Mouse (Mus musculus) heart, embryonic 11.5 days (tissue): ENCODE data around the gene Uap1l1. TPM values are rescaled to one million over a fixed set of nuclear protein-coding genes. Genes with fewer than 3 reads are reported as not detected.

Source experiments
- ATAC-seq: fragments of 200-750 bp; cut with Nextera tagmentation; replicated peaks from 2 replicates; pipeline ENCODE4 v1.8.0; 2017; ENCODE audit warnings: moderate library complexity; ENCODE audit not compliant: insufficient number of reproducible peaks, low FRiP score, low TSS enrichment
- H3K27ac ChIP-seq: fragments of 300-500 bp; sonication (generic); 2 replicates; pipeline ENCODE4 v1.5.1; 2014; ENCODE audit warnings: mild to moderate bottlenecking, low read depth, low read length
- H3K27me3 ChIP-seq: fragments of 300-500 bp; sonication (generic); 2 replicates; pipeline ENCODE4 v1.6.1; 2014; ENCODE audit warnings: mild to moderate bottlenecking, low read length, mixed read lengths; ENCODE audit not compliant: control insufficient read depth, insufficient read depth
- H3K36me3 ChIP-seq: fragments of 300-500 bp; sonication (generic); 2 replicates; pipeline ENCODE4 v1.6.1; 2014; ENCODE audit warnings: mild to moderate bottlenecking, low read length, moderate library complexity, mixed read lengths; ENCODE audit not compliant: control insufficient read depth, insufficient read depth
- H3K4me1 ChIP-seq: fragments of 300-500 bp; sonication (generic); 2 replicates; pipeline ENCODE4 v1.6.1; 2014; ENCODE audit warnings: low read length; ENCODE audit not compliant: control insufficient read depth, insufficient read depth
- H3K4me2 ChIP-seq: fragments of 300-500 bp; sonication (generic); 2 replicates; pipeline ENCODE4 v1.6.1; 2014; ENCODE audit warnings: mild to moderate bottlenecking, moderate library complexity
- H3K4me3 ChIP-seq: fragments of 300-500 bp; sonication (generic); 2 replicates; pipeline ENCODE4 v1.5.1; 2014; ENCODE audit warnings: low read depth, low read length
- H3K9ac ChIP-seq: fragments of 300-500 bp; sonication (generic); 2 replicates; pipeline ENCODE4 v1.6.1; 2014; ENCODE audit warnings: mild to moderate bottlenecking, low read depth, low read length, moderate library complexity
- H3K9me3 ChIP-seq: fragments of 300-500 bp; sonication (generic); replicated peaks from 2 replicates; pipeline ENCODE4 v1.6.1; 2016; ENCODE audit warnings: low read length; ENCODE audit not compliant: control insufficient read depth
- WGBS: fragments of 180-500 bp; shearing (Covaris S2); extraction: QIAGEN DNeasy Blood & Tissue Kit; methylation state at CpG from one replicate; pipeline ENCODE4 v1.1.7; 2014; ENCODE audit not compliant: insufficient replicate concordance; 5-methylcytosine and 5-hydroxymethylcytosine counted together
- polyA plus RNA-seq: library from polyadenylated mRNA; unstranded; fragments of >200 nt; fragmentation: Nextera tagmentation; extraction: Ambion mirVana; gene quantifications from 2 replicates; pipeline ENCODE4 v1.2.1, GENCODE M21; 2014

Gene Uap1l1
- polyA plus RNA-seq, 1 experiment from 2014 or later = 10.8 TPM

DNA sequence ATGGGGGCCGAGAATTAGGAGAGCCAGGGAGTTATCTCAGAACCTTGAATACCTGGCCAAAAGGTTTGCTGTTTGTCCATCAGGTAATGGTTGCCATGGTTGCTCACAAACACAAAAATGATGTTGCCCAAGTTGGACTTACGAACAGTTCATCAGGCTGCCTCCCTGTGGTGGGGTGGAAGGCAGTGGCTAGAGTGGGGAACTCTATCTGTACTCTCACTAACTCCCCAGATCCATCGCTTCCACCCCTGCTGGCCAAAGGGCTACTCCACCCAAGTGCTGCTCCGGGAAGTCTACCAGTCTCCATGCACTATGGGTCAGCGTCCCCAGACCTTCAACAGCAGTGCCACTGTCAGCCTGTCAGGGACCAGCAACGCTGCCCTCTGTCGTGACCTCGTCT, 33.6 kb upstream of the Uap1l1 start, which contains the start of gene Npdc1:
TSS of gene Npdc1 (plus strand) at position 301 of the 400 bp plus-strand sequence.
- H3K4me1 ChIP-seq = peaks cover 4% of the 10 kb centered on the region; the same call in 1 of the 2 replicates
- WGBS = 63% methylated on average over 8 of the region's 8 CpGs
- no peak within 1 kb of the TSS for H3K4me3 ChIP-seq
- H3K27ac ChIP-seq = no peak within 1 kb of the TSS
- H3K9ac ChIP-seq = no peak within 1 kb of the TSS
- ATAC-seq = no peak
- H3K36me3 ChIP-seq = no peaks in the 10 kb centered on the region
- no peak within 1 kb of the TSS for H3K4me2 ChIP-seq
- no peaks in the 10 kb centered on the region for H3K9me3 ChIP-seq
- peaks cover 97% of the 10 kb centered on the region for H3K27me3 ChIP-seq

DNA sequence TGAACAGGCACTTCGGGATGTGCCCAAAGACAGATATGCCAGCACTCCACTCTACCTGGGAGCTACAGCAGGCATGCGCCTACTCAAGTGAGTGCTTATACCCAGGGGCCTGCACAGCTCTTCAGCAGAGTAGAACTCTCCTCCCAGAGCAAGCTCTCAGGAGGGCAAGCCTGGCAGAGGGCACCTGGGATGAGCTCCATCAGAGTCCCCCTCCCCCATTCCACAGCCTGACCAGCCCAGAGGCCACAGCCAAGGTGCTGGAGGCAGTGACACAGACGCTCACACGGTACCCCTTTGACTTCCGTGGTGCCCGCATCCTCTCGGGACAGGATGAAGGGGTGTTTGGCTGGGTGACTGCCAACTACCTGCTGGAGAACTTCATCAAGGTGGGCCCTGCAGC, 32.6 kb upstream of the Uap1l1 start:
- H3K36me3 ChIP-seq = no peaks in the 10 kb centered on the region
- H3K27me3 ChIP-seq = peaks cover 89% of the 10 kb centered on the region
- H3K9me3 ChIP-seq = no peaks in the 10 kb centered on the region
- no peak overlapping the region for H3K9ac ChIP-seq
- whole genome bisulfite sequencing = 89% methylated on average over 7 of the region's 7 CpGs
- peaks cover 4% of the 10 kb centered on the region; the same call in 1 of the 2 replicates for H3K4me1 ChIP-seq
- no peak overlapping the region for H3K4me3 ChIP-seq
- ATAC-seq = no peak
- no peak overlapping the region for H3K4me2 ChIP-seq
- no peak overlapping the region for H3K27ac ChIP-seq

- WGBS = 35% methylated on average over 1 of the region's 1 CpGs
- H3K9ac ChIP-seq = no peak overlapping the region
- no peaks in the 10 kb centered on the region for H3K36me3 ChIP-seq
- peaks cover 79% of the 10 kb centered on the region for H3K27me3 ChIP-seq
- H3K4me2 ChIP-seq = no peak overlapping the region
- ATAC-seq = no peak
- no peak overlapping the region for H3K4me3 ChIP-seq
- H3K4me1 ChIP-seq = peaks cover 4% of the 10 kb centered on the region; the same call in 1 of the 2 replicates
- H3K27ac ChIP-seq = no peak overlapping the region
- H3K9me3 ChIP-seq = no peaks in the 10 kb centered on the region
These were observed 31.5 kb upstream of the Uap1l1 start for GRCm38 (mm10) chr2:25397010-25397409.

GRCm38 (mm10) chr2:25396597-25396983, 31.1 kb upstream of the Uap1l1 start:
- ATAC-seq = no peak
- no peak overlapping the region for H3K9ac ChIP-seq
- H3K27ac ChIP-seq = no peak overlapping the region
- H3K4me3 ChIP-seq = no peak overlapping the region; the same call in 1 of the 2 replicates
- H3K4me2 ChIP-seq = peak overlapping the region; percentile 73
- 30% methylated on average over 3 of the region's 3 CpGs for WGBS
- no peaks in the 10 kb centered on the region for H3K36me3 ChIP-seq
- peaks cover 75% of the 10 kb centered on the region for H3K27me3 ChIP-seq
- peaks cover 4% of the 10 kb centered on the region; the same call in 1 of the 2 replicates for H3K4me1 ChIP-seq
- no peaks in the 10 kb centered on the region for H3K9me3 ChIP-seq

DNA sequence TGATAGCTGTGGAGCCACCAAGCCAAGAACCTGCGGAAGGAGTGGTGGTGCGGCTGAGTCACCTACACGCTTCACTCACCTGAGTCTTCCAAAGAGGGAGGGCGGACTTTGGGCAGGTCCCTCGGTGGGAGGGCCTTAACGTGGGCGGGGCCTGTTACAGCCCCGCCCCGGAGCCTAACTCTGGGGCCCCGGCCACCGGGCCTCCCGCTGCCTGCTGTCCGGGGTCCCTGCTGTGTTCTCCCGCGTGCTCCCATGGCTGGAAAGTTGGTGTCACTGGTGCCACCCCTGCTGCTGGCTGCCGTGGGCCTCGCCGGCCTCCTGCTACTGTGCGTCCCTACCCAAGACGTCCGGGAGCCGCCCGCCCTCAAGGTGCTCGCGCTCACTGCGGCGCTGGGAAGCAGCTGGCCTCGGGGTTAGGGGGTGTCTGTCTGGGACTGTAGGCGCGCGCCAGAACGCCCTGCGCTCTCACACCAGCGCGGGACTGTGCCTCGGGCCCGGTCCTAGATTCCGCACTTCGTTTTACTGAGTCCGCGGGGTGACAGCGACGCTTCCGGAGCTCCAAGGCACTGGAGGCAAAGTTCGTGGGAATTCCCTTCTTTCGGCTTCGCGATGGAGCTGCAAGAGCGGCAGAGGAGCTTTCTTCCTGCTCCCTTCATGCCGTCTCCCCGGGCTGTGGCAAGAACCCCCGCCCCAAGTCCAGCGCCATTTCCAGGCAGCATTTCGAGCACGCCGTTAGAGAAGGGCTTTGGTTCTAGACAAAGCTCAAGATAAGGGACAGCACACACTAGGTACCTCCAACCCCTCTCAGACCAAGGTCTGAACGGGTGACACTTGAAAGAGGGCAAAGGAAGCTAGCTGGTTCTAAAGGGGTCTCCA, 30.5 kb upstream of the Uap1l1 start, which contains the start of gene Entpd2:
TSS of gene Entpd2 (plus strand) at position 154 of the 876 bp plus-strand sequence.
- peaks cover 68% of the 10 kb centered on the region for H3K27me3 ChIP-seq
- H3K9me3 ChIP-seq = no peaks in the 10 kb centered on the region
- H3K4me3 ChIP-seq = peak within 1 kb of the TSS; percentile 38
- no peaks in the 10 kb centered on the region for H3K36me3 ChIP-seq
- peak within 1 kb of the TSS; percentile 73 for H3K4me2 ChIP-seq
- ATAC-seq = no peak
- peaks cover 4% of the 10 kb centered on the region; the same call in 1 of the 2 replicates for H3K4me1 ChIP-seq
- WGBS = 2% methylated on average over 56 of the region's 57 CpGs
- no peak within 1 kb of the TSS for H3K27ac ChIP-seq
- H3K9ac ChIP-seq = peak within 1 kb of the TSS; percentile 46; the same call in 1 of the 2 replicates

GRCm38 (mm10) chr2:25394281-25395221, 29.1 kb upstream of the Uap1l1 start:
- WGBS = 43% methylated on average over 3 of the region's 3 CpGs
- ATAC-seq = no peak
- H3K4me1 ChIP-seq = peaks cover 4% of the 10 kb centered on the region; the same call in 1 of the 2 replicates

GRCm38 (mm10) chr2:25391266-25391665, 25.8 kb upstream of the Uap1l1 start:
- H3K4me3 ChIP-seq = no peak overlapping the region
- no peak for ATAC-seq
- WGBS = 61% methylated on average over 5 of the region's 5 CpGs
- no peaks in the 10 kb centered on the region for H3K36me3 ChIP-seq
- peaks cover 4% of the 10 kb centered on the region; the same call in 1 of the 2 replicates for H3K4me1 ChIP-seq
- H3K9ac ChIP-seq = no peak overlapping the region
- no peak overlapping the region for H3K4me2 ChIP-seq
- H3K9me3 ChIP-seq = no peaks in the 10 kb centered on the region
- peaks cover 22% of the 10 kb centered on the region for H3K27me3 ChIP-seq
- no peak overlapping the region for H3K27ac ChIP-seq

More at GRCm38 (mm10) chr2:25394281-25395221, 29.1 kb upstream of the Uap1l1 start:
- Histone ChIP-seq H3K9ac (no peak overlapping the region), H3K27me3 (peaks cover 54% of the 10 kb centered on the region), H3K4me2 (no peak overlapping the region), H3K27ac (no peak overlapping the region), H3K36me3 (no peaks in the 10 kb centered on the region), H3K9me3 (no peaks in the 10 kb centered on the region), H3K4me3 (no peak overlapping the region)

GRCm38 (mm10) chr2:25384492-25384891, 19.0 kb upstream of the Uap1l1 start:
- no peak for ATAC-seq

More at GRCm38 (mm10) chr2:25384492-25384891, 19.0 kb upstream of the Uap1l1 start:
- Histone ChIP-seq H3K9me3 (no peaks in the 10 kb centered on the region), H3K9ac (no peak overlapping the region), H3K36me3 (no peaks in the 10 kb centered on the region), H3K27ac (no peak overlapping the region), H3K4me2 (no peak overlapping the region), H3K27me3 (no peaks in the 10 kb centered on the region), H3K4me1 (no peaks in the 10 kb centered on the region), H3K4me3 (no peak overlapping the region)
- WGBS = 52% methylated on average over 5 of the region's 5 CpGs
